Mouse (Mus musculus): ENCODE measurements around the gene H1f0. TPM values are rescaled to one million over a fixed set of nuclear protein-coding genes. Genes with fewer than 3 reads are reported as not detected.
A peak's percentile ranks its signal among the peaks of the same experiment; 100 is the strongest.

Gene H1f0
- polyA plus RNA-seq, 1 experiment = 87.7 TPM

DNA sequence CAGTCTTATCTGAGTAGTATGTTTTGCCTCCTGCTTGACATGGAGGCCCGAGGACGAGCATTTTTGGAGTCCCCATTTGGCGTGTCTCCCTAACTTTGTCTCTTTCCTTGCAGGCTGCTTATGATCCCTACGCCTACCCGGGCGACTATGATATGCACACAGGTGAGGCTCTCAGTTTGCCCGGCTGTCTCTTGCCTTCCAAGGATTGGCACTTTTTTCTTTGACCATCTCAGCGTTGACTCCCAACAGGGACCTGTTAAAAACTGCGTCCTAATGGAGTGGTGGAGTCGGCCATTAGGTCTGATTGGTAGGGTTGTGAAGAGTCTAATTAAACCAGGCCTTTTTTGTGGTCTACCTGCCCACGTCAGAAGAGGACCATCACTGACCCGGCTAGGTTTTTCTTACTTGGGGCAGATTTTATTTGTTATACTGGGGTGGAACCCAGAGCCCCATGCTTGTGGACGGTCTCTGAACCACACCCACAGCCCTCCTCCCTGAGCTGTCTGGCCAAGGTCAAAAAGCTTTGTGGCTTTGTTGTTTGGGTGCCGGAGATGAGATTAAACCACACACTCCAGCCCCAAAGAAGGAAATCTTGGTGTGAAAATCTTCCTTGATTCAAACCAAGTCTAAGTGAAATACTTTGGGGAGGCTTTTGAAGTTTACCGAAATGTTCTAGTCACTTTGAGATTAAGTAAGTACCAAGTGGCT, 47.6 kb downstream of the H1f0 start:
- TF ChIP-seq POLR2A (IDR thresholded peaks at IDR 0.05; ENCODE audit: borderline replicate concordance, low read depth, low read length) = no peak
- no peak for TF ChIP-seq CTCF (IDR thresholded peaks at IDR 0.05; ENCODE audit: low read depth, low read length)
- H3K4me3 ChIP-seq (ENCODE audit: insufficient read depth, low read length) = peak overlapping the region; percentile 86
- H3K27ac ChIP-seq (ENCODE audit: insufficient read depth, low read depth, low read length) = no peak overlapping the region; the same call in 1 of the 2 replicates
- peaks cover 11% of the 10 kb centered on the region for H3K4me1 ChIP-seq (ENCODE audit: control insufficient read depth, insufficient read depth, low read length)

DNA sequence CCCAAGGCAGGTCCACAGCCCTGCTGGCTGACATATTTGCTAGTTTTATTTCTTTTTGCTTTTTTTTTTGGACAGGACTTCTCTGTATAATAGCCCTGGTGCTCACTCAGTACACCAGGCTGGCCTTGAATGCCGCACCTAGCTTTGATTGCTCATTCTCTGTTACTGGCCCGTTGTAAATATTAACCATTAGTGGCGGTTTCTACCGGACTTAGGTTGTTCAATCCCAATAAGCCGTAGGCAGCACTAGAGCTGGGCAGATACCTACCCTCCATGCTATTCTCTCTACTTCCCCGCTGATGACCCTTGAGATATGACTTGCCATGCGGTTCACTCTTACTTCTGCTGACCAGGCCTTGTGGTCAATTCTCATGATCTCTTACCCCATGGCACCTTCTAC, 51.3 kb downstream of the H1f0 start:
- TF ChIP-seq CTCF (IDR thresholded peaks at IDR 0.05; ENCODE audit: low read depth, low read length) (no peak), POLR2A (IDR thresholded peaks at IDR 0.05; ENCODE audit: borderline replicate concordance, low read depth, low read length) (no peak)
- Histone ChIP-seq H3K27ac (ENCODE audit: insufficient read depth, low read depth, low read length) (no peak overlapping the region), H3K4me1 (ENCODE audit: control insufficient read depth, insufficient read depth, low read length) (peaks cover 2% of the 10 kb centered on the region; the same call in 1 of the 2 replicates), H3K4me3 (ENCODE audit: insufficient read depth, low read length) (no peak overlapping the region)

Other genes with a start within 250 kb of the H1f0 start
- 0.23 TPM in 1 of 2 replicates, not detected in the other for gene Card10, start 225.4 kb upstream of the H1f0 start, polyA plus RNA-seq (2012; ENCODE audit: insufficient read depth, insufficient read length, missing spikeins)
- 0.31 and 0.36 TPM in 2 replicates for gene Cdc42ep1, start 185.8 kb upstream of the H1f0 start, polyA plus RNA-seq (2012; ENCODE audit: insufficient read depth, insufficient read length, missing spikeins)
- gene Lgals2, start 172.9 kb upstream of the H1f0 start, polyA plus RNA-seq (2012; ENCODE audit: insufficient read depth, insufficient read length, missing spikeins) = not detected in 2 replicates
- gene Gga1, start 151.3 kb upstream of the H1f0 start, polyA plus RNA-seq (2012; ENCODE audit: insufficient read depth, insufficient read length, missing spikeins) = 68.7 and 76.5 TPM in 2 replicates
- gene Gm49510, start 128.8 kb upstream of the H1f0 start, polyA plus RNA-seq (2012; ENCODE audit: insufficient read depth, insufficient read length, missing spikeins) = not detected in 2 replicates
- 158 and 180 TPM in 2 replicates for gene Sh3bp1, start 128.7 kb upstream of the H1f0 start, polyA plus RNA-seq (2012; ENCODE audit: insufficient read depth, insufficient read length, missing spikeins)
- gene Pdxp, start 114.5 kb upstream of the H1f0 start, polyA plus RNA-seq (2012; ENCODE audit: insufficient read depth, insufficient read length, missing spikeins) = 1.7 and 2.3 TPM in 2 replicates
- gene Lgals1, start 101.7 kb upstream of the H1f0 start, polyA plus RNA-seq (2012; ENCODE audit: insufficient read depth, insufficient read length, missing spikeins) = 1,085 and 1,245 TPM in 2 replicates
- 25.7 and 28.1 TPM in 2 replicates for gene Nol12, start 93.5 kb upstream of the H1f0 start, polyA plus RNA-seq (2012; ENCODE audit: insufficient read depth, insufficient read length, missing spikeins)
- 28.7 and 33.2 TPM in 2 replicates for gene Triobp, start 80.7 kb upstream of the H1f0 start, polyA plus RNA-seq (2012; ENCODE audit: insufficient read depth, insufficient read length, missing spikeins)
- not detected in 2 replicates for gene Galr3, start 13.4 kb downstream of the H1f0 start, polyA plus RNA-seq (2012; ENCODE audit: insufficient read depth, insufficient read length, missing spikeins)
- gene Ankrd54, start 34.4 kb downstream of the H1f0 start, polyA plus RNA-seq (2012; ENCODE audit: insufficient read depth, insufficient read length, missing spikeins) = 14.0 TPM in 2 replicates
- gene Eif3l, start 46.7 kb downstream of the H1f0 start, polyA plus RNA-seq (2012; ENCODE audit: insufficient read depth, insufficient read length, missing spikeins) = 99.4 and 114 TPM in 2 replicates
- 16.2 and 16.3 TPM in 2 replicates for gene Micall1, start 80.4 kb downstream of the H1f0 start, polyA plus RNA-seq (2012; ENCODE audit: insufficient read depth, insufficient read length, missing spikeins)
- gene Polr2f, start 112.6 kb downstream of the H1f0 start, polyA plus RNA-seq (2012; ENCODE audit: insufficient read depth, insufficient read length, missing spikeins) = 107 and 110 TPM in 2 replicates
- 1.6 TPM in 1 of 2 replicates, not detected in the other for gene 1700088E04Rik, start 112.8 kb downstream of the H1f0 start, polyA plus RNA-seq (2012; ENCODE audit: insufficient read depth, insufficient read length, missing spikeins)
- not detected in 2 replicates for gene Sox10, start 136.8 kb downstream of the H1f0 start, polyA plus RNA-seq (2012; ENCODE audit: insufficient read depth, insufficient read length, missing spikeins)
- gene Pick1, start 200.7 kb downstream of the H1f0 start, polyA plus RNA-seq (2012; ENCODE audit: insufficient read depth, insufficient read length, missing spikeins) = 11.4 and 13.0 TPM in 2 replicates
- gene Gm49486, start 200.9 kb downstream of the H1f0 start, polyA plus RNA-seq (2012; ENCODE audit: insufficient read depth, insufficient read length, missing spikeins) = not detected in 2 replicates
- gene Slc16a8, start 226.3 kb downstream of the H1f0 start, polyA plus RNA-seq (2012; ENCODE audit: insufficient read depth, insufficient read length, missing spikeins) = not detected in 2 replicates